13 mouse cellular contexts compared by ENCODE assay signal in genomic region chr3:101407568-101407967, GRCm38 (mm10). TPM values are rescaled to one million over a fixed set of nuclear protein-coding genes. Genes with fewer than 3 reads are reported as not detected.
DNase-seq lines count a peak whose midpoint lies in the region; ATAC-seq and TF ChIP-seq lines count a peak whose summit lies in the region.
"Had no signal": no experiment of that assay in that cellular context is flagged by ENCODE, and none has a peak within 500 bp of the region (broad histone marks: within the 10 kb centered on the region; RNA-seq: fewer than 3 reads in every experiment).

No protein-coding gene starts in this region.

- H3K4me2 ChIP-seq in midbrain, postnatal 0 days (ENCODE audit: low read depth, low read length, poor library complexity, severe bottlenecking) = no peak overlapping the region
- H3K4me2 ChIP-seq in hindbrain, postnatal 0 days (ENCODE audit: low read depth, low read length) = no peak overlapping the region
- H3K4me2 ChIP-seq: forebrain, embryonic 15.5 days had no signal

- no peak for TF ChIP-seq CTCF in midbrain, postnatal 0 days (IDR thresholded peaks at IDR 0.05)
- no peak for TF ChIP-seq CTCF in hindbrain, postnatal 0 days (IDR thresholded peaks at IDR 0.05; ENCODE audit: low read depth)

- H3K9me3 ChIP-seq in midbrain, embryonic 10.5 days (replicated peaks) = no peaks in the 10 kb centered on the region
- no peaks in the 10 kb centered on the region for H3K9me3 ChIP-seq in midbrain, postnatal 0 days (ENCODE audit: low read length)
- H3K9me3 ChIP-seq in hindbrain, postnatal 0 days (ENCODE audit: low read length) = no peaks in the 10 kb centered on the region
- H3K9me3 ChIP-seq: forebrain, embryonic 15.5 days had no signal

- H3K27me3 ChIP-seq in midbrain, embryonic 10.5 days (ENCODE audit: low read depth, poor library complexity, severe bottlenecking) = no peaks in the 10 kb centered on the region
- no peaks in the 10 kb centered on the region for H3K27me3 ChIP-seq in midbrain, postnatal 0 days (ENCODE audit: insufficient read depth, low read length)
- no peaks in the 10 kb centered on the region for H3K27me3 ChIP-seq in hindbrain, postnatal 0 days (ENCODE audit: insufficient read depth, low read length)
- H3K27me3 ChIP-seq: forebrain, embryonic 15.5 days had no signal

- H3K4me1 ChIP-seq in midbrain, embryonic 10.5 days = peaks cover 58% of the 10 kb centered on the region
- peaks cover 17% of the 10 kb centered on the region for H3K4me1 ChIP-seq in midbrain, postnatal 0 days (ENCODE audit: insufficient read depth, low read length)
- peaks cover 41% of the 10 kb centered on the region for H3K4me1 ChIP-seq in hindbrain, postnatal 0 days (ENCODE audit: insufficient read depth, low read length)

- no peak overlapping the region for H3K9ac ChIP-seq in midbrain, postnatal 0 days (replicated peaks; ENCODE audit: low read length, poor library complexity, severe bottlenecking)
- no peak overlapping the region for H3K9ac ChIP-seq in hindbrain, postnatal 0 days (replicated peaks; ENCODE audit: low read length)
- H3K9ac ChIP-seq: forebrain, embryonic 15.5 days; liver, postnatal 0 days had no signal

- no peak overlapping the region for H3K4me3 ChIP-seq in midbrain, embryonic 10.5 days
- H3K4me3 ChIP-seq in midbrain, postnatal 0 days (ENCODE audit: low read depth, low read length) = no peak overlapping the region
- no peak overlapping the region for H3K4me3 ChIP-seq in hindbrain, postnatal 0 days (ENCODE audit: low read length)
- H3K4me3 ChIP-seq: forebrain, embryonic 15.5 days; myocyte had no signal

- WGBS in midbrain, embryonic 10.5 days = 86% methylated on average over 8 of the region's 8 CpGs
- 76% methylated on average over 8 of the region's 8 CpGs for WGBS in midbrain, postnatal 0 days
- WGBS in hindbrain, postnatal 0 days = 48% methylated on average over 8 of the region's 8 CpGs

- no peak for ATAC-seq in midbrain, postnatal 0 days (ENCODE audit: low FRiP score)
- ATAC-seq in inflammation-experienced regulatory T-cells, adult 6 months = peak; percentile 73
- ATAC-seq in hindbrain, postnatal 0 days = no peak
- ATAC-seq: forebrain, embryonic 15.5 days; liver, postnatal 0 days had no signal

- H3K27ac ChIP-seq in midbrain, embryonic 10.5 days (replicated peaks) = 0 out of 2 replicates have a peak overlapping the region, but pooled peaks have one; percentile 17
- H3K27ac ChIP-seq in midbrain, postnatal 0 days (ENCODE audit: low read depth, low read length) = no peak overlapping the region
- no peak overlapping the region for H3K27ac ChIP-seq in hindbrain, postnatal 0 days
- H3K27ac ChIP-seq: forebrain, embryonic 15.5 days had no signal

- H3K36me3 ChIP-seq in midbrain, embryonic 10.5 days = no peaks in the 10 kb centered on the region
- no peaks in the 10 kb centered on the region for H3K36me3 ChIP-seq in midbrain, postnatal 0 days (ENCODE audit: insufficient read depth, low read length)
- H3K36me3 ChIP-seq in hindbrain, postnatal 0 days (ENCODE audit: insufficient read depth, low read length) = no peaks in the 10 kb centered on the region
- H3K36me3 ChIP-seq: forebrain, embryonic 15.5 days had no signal

- DNase-seq in cerebellum, postnatal 14 days = peak; percentile 72
- no peak for DNase-seq in cerebellum, adult 9-11 months
- DNase-seq in midbrain, embryonic 10.5 days (ENCODE audit: low spot score) = no peak
- DNase-seq in midbrain, postnatal 0 days (ENCODE audit: low spot score) = no peak
- DNase-seq in thymus, postnatal 14 days = peak; percentile 56
- DNase-seq in hindbrain, postnatal 0 days (ENCODE audit: low spot score) = no peak
- no peak for DNase-seq in kidney, adult 11 months
- DNase-seq: cerebellum, adult 18-20 months; heart, postnatal 4 days; liver, postnatal 0 days had no signal

RNA-seq across cellular contexts. Expression of gene Igsf3, which starts 30.7 kb away (rescaled TPM):
- 22.7 and 29.7 TPM in 2 replicates for polyA plus RNA-seq in midbrain, embryonic 10.5 days (2016; fragmentation: Nextera tagmentation; extraction: Ambion mirVana)
- 102 and 104 TPM in 2 replicates for total RNA-seq in midbrain, postnatal 0 days (2014; rRNA removed)
- 84.2 and 84.9 TPM in 2 replicates for polyA plus RNA-seq in midbrain, postnatal 0 days (2015; fragmentation: Nextera tagmentation; extraction: Ambion mirVana)
- 1 to 10 TPM in 2 of 3 experiments, under 1 TPM in 1; 0.53 to 1.6 (median 1.3) TPM for polyA plus RNA-seq in inflammation-experienced regulatory T-cells, adult 6 months (2017; shearing (Covaris generic))
- total RNA-seq in hindbrain, postnatal 0 days (2014; rRNA removed) = 76.3 and 84.0 TPM in 2 replicates
- 62.1 and 65.7 TPM in 2 replicates for polyA plus RNA-seq in hindbrain, postnatal 0 days (2015; fragmentation: Nextera tagmentation; extraction: Ambion mirVana)

Comparison
In these comparisons a context has a peak if more than half of its experiments do, and no peak if none do; other contexts are left out.
1. DNase-seq: peak in cerebellum, postnatal 14 days (2 of 2) and thymus, postnatal 14 days (single experiment); none in cerebellum, adult 9-11 months (single experiment), midbrain, embryonic 10.5 days (single experiment), midbrain, postnatal 0 days (single experiment), hindbrain, postnatal 0 days (single experiment) and kidney, adult 11 months (single experiment).